Mouse (Mus musculus) layer of hippocampus, postnatal 10 days (tissue): ENCODE results near the gene Rsg1. TPM values are rescaled to one million over a fixed set of nuclear protein-coding genes. Genes with fewer than 3 reads are reported as not detected.

ENCODE experiments used
- DNase-seq, 2 experiments: peaks; one replicate each; pipeline ENCODE4 v3.0.0; 2021; ENCODE audit warnings: low spot score in 2 of 2
- total RNA-seq, 2 experiments: library from RNA; stranded (reverse); gene quantifications; 2 replicates each; pipeline ENCODE4 v1.2.3; 2021

The Rsg1 gene
- total RNA-seq, 2 experiments from 2014 or later, result 2.0 to 3.9 TPM

DNA sequence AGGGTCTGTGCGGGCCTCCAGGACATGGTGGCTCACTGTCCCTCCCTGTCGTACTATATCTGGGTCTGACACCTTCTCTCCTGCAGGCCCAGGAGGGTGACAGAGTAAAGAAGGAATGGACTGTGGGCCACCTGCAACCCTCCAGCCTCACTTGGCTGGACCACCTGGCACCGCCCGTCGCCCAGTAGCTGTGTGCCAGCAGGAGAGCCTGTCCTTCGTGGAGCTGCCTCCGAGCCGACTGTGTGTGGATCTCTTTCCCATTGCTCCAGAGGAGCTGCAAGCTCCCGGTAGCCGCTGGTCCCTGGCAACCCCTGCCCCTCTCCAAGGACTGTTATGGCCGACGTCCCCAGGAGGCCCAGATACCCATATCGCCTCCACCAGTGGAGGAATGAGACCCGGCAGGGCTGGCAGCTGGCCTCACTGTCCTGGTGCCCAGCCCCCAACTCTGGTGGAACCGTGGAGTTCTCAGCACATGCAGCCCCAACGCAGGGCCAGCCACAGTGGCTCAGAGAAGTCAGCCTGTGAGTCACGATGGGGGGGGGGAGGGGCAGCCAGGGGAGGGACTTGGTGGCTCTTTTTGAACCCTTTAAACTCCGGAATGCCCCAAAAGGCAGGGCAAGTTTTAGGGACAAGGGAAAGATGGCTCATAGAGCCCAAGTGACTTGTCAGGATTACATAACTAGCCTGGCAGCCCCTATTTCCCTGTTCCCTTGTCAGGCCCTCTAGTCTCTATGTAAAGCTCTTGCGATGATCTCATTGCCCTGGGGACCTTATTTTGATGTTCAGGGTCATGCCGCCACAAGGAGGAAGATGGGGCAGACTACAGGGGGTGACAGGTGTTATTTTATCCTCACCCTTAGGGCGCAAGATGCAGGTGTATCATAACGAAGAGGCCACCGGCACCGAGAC, 32.6 kb downstream of the Rsg1 start:
- peak in 1 of 2 experiments; percentile 37 for DNase-seq

DNA sequence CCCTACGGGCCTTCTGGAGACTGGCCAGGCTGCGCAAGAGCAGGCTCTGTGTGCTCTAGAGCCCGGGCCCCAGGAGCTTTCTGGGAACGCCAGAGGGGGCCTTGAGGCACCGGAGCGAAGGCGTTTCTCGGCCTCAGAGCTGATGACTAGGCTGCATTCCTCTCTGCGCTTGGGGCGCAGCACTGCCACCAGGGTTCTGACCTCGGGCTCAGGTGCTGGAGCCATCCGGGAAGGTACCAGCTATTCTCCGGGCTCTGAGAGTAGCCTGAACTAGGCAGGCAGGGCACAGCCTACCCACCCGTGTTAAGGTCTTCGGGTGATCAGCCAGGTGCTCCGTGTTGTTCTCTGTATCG, 33.2 kb downstream of the Rsg1 start:
- DNase-seq, result peak in 1 of 2 experiments; percentile 33

DNA sequence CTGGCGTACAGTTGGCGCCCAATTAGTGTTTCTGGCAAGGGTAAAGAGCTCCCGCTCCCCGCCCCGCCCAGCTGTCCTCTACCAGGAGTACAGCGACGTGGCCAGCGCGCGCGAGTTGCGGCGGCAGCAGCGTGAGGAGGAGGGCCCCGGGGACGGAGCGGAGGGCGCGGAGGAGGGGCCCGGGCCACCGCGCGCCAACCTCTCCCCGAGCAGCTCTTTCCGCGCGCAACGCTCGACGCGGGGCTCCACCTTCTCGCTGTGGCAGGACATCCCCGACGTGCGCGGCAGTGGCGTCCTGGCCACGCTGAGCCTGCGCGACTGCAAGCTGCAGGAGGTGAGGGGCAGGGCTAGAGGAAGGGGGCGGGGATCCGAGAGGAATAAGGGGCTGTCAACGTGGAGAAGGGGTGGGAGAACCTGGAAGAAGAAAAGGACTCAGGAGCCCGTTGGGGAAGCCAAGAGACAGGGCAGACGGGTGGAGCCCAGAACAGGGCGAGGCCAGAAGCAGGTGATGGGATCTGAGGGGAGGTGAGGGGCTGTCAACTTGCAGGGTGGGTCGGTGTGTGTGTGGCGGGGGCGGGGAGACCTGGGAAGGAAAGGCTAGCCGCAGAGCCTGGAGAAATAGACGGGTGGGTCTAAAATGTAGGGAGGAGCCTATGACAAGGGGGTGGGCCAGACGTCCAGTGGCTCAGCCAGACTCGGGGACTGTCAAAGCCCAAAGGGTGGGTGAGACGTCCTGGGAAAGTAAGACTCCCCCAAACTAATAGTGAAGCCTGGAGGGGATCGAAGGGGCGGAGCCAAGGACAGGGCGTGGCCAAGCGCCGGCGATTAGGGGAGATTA, 34.2 kb downstream of the Rsg1 start:
- DNase-seq, result peak in 1 of 2 experiments; percentile 57

DNA sequence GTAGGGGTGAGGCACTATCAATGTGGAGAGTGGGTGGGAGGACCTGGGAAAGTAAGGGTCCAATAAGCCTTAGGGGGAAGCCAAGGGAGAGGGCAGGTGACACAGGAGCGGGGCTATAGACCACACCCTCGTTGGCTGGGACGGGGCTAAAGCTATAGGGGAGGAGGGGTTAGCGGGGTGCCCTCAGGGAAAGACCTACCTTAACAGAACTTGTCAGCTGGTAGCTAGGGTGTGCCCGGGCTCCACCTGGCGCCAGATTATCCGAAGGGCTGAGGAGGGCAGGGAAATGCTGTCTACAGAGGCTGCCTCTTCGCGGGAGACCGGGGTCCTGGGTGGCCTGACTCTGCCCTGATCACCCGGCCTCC, 34.8 kb downstream of the Rsg1 start:
- DNase-seq, result no peak

DNA sequence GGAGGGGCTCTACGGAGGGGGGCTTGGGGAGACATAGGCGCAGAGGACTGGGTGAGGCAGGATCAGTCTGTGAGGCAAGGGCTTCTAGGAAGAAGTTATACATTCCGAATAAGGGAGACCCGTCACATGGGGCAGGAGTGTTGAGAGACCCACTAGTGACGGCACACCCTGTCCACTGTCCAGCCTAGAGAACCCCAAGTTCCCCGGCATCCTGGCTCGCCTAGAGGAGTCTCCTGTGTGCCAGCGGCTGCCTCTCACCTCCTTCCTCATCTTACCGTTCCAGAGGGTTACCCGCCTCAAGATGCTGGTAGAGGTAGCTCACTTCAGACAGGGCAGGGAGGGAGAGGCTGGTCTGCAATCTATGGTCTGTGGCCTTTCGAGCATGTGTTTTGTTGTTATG, 35.6 kb downstream of the Rsg1 start:
- DNase-seq, result no peak

DNA sequence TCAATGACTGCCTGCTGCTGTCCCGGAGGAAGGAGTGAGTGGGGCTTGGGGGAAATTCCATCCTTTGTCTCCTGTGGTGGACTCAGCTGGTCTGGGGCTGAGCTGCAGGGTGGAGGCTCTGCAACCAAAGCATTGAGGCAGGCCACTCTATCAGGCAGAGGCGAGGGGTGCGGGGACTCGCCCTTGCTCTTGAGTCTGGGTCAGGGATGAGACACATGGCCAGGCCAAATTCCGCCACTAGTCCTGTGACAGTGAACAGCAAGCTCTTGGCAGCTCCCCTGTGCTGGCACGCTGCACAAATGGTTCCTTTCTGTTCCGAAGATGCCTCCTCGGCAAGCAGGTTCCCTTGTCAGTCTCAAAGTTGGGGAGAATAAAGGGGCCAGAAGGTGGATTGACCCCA, 37.3 kb downstream of the Rsg1 start:
- no peak for DNase-seq

DNA sequence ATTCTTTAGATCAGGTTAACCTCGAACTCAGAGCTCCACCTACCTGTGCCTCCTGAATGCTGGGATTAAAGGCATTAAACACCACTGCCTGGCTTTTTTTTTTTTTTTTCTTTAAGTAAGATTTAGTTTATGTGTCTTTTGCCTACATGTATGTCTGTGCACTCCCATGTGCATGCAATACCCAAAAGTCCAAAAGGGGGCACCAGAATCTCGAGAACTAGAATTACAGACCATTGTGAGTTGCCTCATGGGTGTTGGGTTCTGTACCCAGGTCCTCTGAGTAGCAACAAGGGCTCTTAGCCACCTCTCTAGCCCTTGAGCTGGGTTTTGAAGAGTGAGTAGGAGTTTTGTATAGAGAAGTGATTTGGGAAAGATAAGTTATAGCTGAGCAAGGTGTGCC, 38.9 kb downstream of the Rsg1 start:
- DNase-seq, result no peak

DNA sequence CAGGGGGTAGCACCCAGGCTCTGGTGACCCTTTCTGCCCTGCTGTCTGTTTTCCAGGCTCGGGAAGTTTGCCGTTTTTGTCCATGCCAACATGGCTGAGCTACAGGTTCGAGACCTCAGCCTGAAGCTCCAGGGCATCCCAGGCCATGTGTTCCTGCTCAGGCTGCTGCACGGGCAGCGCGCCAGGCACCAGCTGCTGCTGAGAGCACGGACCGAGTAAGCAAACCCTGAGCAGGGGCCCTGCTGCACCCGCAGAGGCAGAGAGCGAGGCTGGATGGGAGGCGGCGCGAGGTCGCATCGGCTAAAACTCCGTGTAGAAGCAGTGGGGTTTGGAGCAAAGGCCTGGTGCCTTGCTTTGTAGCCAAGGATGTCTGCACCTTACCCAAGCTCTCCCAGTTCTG, 40.5 kb downstream of the Rsg1 start:
- DNase-seq, result no peak

DNA sequence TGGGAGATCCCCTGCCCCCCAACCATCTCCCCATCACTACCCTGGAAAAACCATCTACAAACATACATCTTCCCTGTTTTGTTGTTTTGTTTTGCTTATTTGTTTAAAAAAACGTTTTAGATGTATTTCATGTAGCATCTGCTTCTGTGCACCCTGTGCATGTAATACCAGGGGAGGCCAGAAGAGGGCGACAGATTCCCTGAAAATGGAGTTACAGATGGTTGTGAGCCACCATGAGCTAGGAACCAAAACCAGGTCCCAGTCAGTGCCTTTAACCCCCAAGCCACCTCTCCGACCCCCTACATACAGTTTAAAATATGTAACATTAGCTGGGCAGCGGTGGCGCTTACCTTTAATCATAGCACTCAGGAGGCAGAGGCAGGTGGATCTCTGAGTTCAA, 43.7 kb downstream of the Rsg1 start:
- no peak for DNase-seq

DNA sequence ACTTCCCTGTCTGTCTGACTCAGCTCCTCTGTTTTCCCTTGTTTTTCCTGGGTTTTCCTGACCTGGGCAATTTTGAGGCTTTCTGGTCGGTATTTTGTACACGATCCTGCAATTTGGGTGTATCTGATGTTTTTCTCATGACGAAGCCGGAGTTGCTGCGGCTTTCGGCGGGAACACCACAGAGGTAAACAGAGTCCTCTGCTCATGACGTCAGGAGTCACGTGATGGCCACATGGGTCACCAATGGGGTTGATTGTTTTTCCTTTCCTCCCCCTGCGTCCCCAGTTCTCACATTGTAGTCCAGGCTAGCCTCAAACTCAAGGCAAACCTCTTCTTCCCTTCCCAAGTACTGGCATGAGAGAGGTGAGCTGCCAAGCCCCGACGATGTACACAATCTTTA, 45.7 kb downstream of the Rsg1 start:
- DNase-seq, result no peak

DNA sequence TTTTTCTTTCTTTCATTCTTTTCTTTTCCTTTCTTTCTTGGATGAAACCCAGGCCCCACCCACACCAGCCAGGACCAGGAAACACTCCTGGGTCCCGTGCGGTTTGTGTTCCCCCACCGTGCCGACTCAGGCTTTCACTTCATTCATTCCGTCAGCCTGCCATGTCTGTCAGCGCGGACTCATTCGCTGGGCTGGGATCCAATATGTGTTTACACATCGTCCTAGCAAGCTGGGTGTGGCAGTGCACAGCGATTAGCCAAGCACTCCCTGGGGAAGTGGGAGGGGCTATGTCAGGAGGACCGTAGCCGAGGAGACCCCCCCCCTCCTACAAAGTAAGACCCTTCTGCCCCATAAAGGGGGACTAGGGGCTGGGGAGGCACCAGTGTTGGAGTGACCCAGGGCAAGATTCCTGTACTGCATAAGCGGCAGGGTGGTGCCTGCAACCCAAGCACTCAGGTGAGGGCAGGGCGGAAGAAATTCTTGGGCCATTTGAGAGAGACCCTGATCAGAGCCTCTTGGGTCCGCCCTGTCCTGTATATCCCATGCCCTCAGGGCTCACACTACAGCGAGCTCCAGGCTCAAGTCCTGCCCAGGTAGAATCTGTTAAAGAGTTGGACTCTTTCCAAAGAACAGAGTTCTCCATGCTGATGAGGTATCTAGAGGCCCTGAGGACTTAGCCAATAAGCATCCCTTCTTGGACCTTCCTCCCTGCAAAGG, 46.4 kb downstream of the Rsg1 start:
- DNase-seq, result no peak

DNA sequence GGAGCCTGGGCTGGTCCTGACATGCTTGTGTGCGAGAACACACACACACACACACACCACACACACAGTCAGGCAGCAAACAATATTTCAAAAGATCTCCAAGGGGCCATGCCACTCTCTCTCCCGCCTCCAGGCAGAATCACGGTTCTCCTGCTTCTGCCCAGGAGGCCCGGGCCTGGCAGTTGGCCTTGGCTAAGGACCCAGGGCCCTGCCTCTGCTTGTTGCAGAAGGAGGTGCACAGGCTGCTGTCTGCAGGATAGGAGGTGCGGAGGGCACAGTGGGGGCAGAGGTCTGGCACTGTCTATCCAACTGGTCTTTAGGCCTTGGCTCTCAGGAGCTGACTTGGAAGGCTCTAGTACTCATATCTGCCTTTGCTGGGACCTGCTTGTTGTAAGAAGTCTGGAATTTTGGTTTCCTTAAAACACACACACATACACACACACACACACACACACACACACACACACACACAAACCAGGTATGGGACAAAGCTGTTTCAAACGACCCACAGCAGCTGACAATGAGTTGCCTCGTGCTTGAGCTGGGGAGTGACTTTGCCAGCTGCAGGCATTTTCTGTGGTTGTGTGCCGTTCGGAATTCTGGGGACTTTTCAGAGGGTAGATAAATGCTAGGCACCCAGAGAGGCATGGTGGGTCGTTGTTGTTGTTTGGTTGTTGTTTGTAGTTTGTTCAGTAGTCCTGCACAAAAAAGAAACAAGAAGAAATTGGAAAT, 49.3 kb downstream of the Rsg1 start:
- DNase-seq, result no peak

DNA sequence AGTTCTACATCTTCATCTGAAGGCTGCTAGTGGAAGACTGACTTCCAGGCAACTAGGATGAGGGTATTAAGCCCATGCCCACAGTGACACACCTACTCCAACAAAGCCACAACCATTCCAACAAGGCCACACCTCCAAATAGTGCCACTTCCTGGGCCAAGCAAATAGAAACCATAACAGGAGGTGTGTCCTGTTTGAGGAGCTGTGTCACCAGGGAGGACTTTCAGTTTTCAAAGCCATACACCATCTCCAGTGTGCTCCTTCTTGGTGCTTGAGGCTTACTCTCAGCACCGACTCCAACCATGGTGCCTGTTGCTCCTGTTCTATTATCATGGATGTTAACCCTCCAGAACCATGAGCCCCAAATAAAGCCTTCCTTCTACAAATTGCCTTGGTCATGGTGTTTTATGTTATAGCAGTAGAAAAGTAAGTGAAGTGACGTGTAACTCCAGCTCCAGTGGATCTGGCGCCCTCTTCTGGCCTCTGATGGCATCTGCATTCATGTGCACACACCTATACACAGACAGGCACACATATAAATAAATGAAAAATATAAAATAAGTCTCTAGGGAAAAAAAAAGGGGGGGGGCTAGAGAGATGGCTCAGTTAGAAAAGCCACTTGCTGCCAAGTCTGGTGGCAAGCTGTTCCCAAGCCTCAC, 52.4 kb downstream of the Rsg1 start:
- no peak for DNase-seq

DNA sequence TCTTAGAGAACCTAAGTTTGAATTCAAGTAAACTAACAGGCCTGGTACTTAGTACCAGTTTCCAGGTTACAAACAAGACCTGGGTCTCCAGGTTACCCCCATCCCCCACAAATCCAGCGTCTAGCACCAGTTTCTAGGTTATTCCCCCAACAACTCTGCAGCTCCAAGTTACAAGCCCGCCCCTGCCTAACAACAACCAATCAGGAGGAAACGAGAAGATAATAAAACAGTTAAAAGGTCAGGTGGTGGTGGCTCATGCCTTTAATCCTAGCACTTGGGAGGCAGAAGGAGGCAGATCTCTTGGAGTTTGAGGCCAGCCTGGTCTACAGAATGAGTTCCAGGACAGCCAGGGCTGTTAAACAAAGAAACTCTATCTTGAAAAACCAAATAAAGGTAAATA, 53.5 kb downstream of the Rsg1 start:
- DNase-seq, result no peak

DNA sequence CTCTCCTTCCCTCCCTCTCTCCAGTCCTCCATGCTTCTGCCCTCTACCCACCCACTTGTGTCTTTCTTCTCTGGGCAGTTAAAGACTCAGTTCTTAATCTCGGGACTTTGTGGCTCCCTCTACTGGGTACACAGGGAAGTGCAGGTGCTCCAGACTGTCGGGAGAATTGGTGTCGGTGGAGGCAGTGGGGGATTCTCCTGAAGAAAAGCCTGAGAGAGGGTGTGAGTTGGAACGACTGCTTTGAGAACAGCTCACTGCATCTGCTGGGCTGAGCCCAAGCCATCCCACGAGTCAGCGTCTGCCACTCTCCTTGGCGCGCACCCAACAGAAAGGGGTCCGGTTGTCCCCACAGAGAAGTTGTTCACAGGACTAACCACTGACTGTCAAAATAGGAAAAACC, 54.1 kb downstream of the Rsg1 start:
- peak; percentile 65 to 69 for DNase-seq

DNA sequence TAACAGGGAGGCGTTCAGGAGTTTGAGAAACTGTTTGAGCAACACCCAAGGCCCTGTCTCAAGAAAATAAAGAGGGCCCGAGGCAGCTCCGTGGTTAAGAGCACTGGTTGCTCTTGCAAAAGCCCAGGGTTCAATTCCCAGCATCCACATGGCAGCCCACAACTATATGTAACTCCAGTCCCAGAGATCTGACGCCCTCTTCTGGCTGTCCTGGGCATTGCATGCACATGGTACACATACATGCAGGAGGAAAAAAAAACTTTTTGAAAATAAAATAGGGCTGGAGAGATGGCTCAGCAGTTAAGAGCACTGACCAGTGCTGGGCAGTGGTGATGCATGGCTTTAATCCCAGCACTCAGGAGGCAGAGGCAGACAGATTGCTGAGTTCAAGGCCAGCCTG, 54.6 kb downstream of the Rsg1 start:
- no peak for DNase-seq

DNA sequence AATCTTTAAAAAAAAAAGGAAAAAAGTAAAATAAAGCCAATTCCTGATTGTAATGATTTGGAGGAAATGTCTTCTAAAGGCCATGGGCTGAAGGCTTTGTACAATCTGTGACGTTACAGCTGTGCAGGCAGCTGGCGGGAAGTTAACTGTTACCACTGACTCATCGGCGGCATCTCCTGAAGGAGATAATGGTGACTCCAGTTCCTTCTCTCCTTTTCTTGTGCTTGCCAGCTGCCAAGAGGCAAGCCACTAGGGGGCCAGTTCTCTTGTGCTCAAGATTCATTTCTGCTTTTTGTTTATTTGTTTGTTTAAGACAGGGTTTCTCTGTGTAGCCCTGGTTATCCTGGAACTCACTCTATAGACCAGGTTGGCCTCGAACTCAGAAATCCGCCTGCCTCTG, 55.3 kb downstream of the Rsg1 start:
- DNase-seq, result no peak

DNA sequence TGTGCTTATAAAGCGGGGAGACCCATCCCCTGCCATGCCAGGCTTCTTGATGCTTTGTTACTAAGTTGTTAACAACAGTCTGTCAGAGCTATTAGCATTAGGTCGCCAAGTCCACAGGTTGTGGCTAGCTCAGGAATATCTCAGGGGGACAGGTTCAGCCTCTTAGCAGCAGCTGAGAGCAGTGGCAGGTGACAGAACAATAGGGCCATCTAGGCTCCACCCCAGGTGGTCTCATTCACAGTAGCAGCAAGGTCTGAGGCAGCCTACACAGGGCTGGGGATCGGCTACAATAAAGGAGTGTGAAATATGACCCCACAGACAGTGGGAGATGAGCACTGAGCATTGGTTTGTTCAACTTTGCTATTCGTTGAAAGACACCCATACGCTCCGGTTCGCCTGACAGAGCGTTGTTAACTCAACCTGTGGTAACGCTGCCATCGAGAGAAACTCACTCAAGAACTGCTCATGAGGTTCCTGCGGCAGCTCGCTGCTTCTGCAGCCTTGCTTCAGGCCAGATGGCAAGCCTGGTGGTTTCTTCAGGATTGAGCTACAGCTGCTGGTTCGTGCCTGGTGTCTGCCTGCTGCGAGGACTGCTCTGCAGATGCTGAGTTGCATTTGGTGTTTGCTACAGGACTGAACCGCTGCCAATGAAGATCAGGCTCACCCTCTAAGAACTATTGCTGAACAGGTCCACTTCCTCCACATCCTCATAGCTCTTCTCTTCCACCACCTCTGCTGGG, 56.6 kb downstream of the Rsg1 start:
- DNase-seq, result no peak

DNA sequence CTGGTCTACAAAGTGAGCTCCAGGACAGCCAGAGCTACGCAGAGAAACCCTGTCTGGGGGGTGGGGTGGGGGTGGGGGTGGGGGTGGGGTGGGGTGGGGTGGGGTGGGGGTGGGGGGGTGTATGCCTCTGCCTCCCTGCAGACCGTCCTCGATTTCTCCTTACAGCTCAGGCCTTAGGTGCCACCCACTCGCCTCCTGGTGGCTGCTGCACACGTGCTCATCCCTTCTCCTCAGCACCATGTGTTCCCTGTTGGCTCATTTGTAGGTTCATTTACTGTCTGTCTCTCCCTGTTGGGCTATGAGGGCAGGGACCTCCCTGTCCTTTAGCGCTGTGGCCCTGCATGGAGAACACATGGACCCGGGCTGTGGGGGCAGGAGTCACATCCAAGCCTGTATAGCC, 57.5 kb downstream of the Rsg1 start:
- no peak for DNase-seq

DNA sequence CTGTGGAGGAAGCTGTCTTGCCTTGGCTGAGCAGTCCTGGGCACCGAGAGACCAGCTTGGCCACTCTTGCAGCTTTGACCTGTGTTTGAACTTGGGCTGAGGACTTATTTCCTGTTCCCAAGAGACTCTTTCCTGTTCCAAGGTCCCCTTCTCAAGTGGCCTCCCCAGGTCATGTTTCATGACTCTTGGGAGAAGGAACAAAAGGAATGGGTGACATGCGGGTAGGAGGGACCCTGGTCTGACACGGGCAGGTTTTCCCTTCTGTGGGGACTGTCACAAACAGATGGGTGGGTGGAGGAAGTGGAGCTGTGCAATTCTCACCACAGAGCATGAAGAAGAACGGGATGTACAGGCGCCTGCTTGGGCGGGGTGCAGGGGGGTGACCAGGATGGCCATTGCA, 58.0 kb downstream of the Rsg1 start:
- DNase-seq, result no peak
